Mouse (Mus musculus): Measurements from ENCODE around the gene Clcnka.

DNA sequence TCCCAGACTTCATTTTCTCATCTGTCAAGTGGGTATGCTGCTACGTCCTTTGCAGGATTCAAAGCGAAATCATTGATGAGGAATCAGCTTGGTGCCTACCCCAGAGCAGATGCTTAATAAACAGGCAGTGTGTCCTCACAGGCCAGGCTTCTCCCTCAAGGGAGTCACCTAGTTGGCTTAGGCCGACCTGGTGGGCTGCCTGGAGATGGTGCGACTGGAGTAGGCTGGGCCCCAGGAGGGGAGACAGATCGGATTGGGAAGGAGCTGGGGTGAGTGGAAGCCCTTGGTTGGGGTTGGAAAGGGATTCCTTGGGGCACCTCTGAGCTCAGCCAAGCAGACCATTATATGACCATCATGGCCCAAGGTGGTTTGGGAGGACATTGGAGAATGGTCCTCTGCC, 26.1 kb downstream of the Clcnka start:
- TF ChIP-seq CTCF (conservative IDR thresholded peaks at IDR 0.05; ENCODE audit: insufficient read depth, insufficient read length, low read depth, low read length) = no peak
- no peak for TF ChIP-seq POLR2A (IDR thresholded peaks at IDR 0.05; ENCODE audit: low read depth, low read length)
